Mouse (Mus musculus) myocyte (in vitro differentiated cells): Measurements from ENCODE around the gene Nrp1.

ENCODE experiments used
- CEBPB ChIP-seq: IDR thresholded peaks from 2 replicates; pipeline ENCODE4 v1.6.1; 2011; ENCODE audit warnings: mild to moderate bottlenecking, moderate library complexity; ENCODE audit not compliant: poor library complexity, insufficient read depth, severe bottlenecking
- E2F4 ChIP-seq: IDR thresholded peaks from one replicate; pipeline ENCODE4 v1.6.1; 2011; ENCODE audit warnings: mild to moderate bottlenecking, control low read depth, moderate library complexity; ENCODE audit not compliant: insufficient read depth
- MAX ChIP-seq: IDR thresholded peaks from one replicate; pipeline ENCODE4 v1.6.1; 2011; ENCODE audit warnings: low read depth, mild to moderate bottlenecking, control low read depth
- MYOD1 ChIP-seq, 3 experiments: IDR thresholded peaks; one replicate each; pipeline ENCODE4 v1.6.1; 2011; ENCODE audit warnings: control low read depth in 2 of 3, low read depth in 2 of 3, mild to moderate bottlenecking in 2 of 3, moderate library complexity in 1 of 3; ENCODE audit not compliant: insufficient read length in 2 of 3, control insufficient read depth in 1 of 3
- MYOG ChIP-seq, 3 experiments: IDR thresholded peaks; one replicate each; pipeline ENCODE4 v1.6.1; 2011; ENCODE audit warnings: control low read depth in 2 of 3, low read depth in 2 of 3, mild to moderate bottlenecking in 2 of 3; ENCODE audit not compliant: insufficient read length in 2 of 3, control insufficient read depth in 1 of 3, insufficient read depth in 1 of 3
- POLR2A ChIP-seq: IDR thresholded peaks from one replicate; pipeline ENCODE4 v1.6.1; 2011; ENCODE audit warnings: low read depth, mild to moderate bottlenecking, control low read depth, moderate library complexity; ENCODE audit not compliant: insufficient read length
- POLR2AphosphoS2 ChIP-seq: IDR thresholded peaks from one replicate; pipeline ENCODE4 v1.6.1; 2011; ENCODE audit warnings: low read depth, control low read depth; ENCODE audit not compliant: insufficient read length
- SRF ChIP-seq: IDR thresholded peaks from one replicate; pipeline ENCODE4 v1.6.1; 2011; ENCODE audit warnings: low read depth; ENCODE audit not compliant: control insufficient read depth, insufficient read length
- TCF3 ChIP-seq: IDR thresholded peaks from one replicate; pipeline ENCODE4 v1.6.1; 2011; ENCODE audit warnings: low read depth, control low read depth; ENCODE audit not compliant: insufficient read length
- USF1 ChIP-seq: IDR thresholded peaks from one replicate; pipeline ENCODE4 v1.6.1; 2011; ENCODE audit warnings: low read depth, mild to moderate bottlenecking, control low read depth, moderate library complexity

DNA sequence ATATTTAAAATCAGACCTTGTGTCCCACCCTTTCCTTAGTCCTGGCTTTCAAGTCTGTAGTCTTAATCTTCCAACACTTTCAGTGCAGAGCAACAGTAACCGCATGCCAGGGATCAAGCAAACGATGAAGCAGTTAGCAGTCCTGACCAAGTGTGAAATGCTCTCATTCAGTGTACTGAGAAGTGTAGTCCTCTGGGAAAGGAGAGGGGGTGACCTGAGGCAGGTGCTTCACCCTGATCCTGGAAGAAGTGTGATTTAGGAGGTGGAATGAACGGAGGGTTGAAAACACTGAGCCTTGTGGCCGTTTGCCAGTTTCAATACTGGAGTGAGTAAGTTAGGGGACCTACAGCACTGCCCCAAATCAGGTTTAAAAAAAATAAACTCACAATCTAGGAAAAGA lies 119.6 kb downstream of the Nrp1 start:
- TF ChIP-seq MAX (no peak), MYOG (IDR thresholded peaks at IDR 0.05; ENCODE audit: control insufficient read depth in 1 of 3, insufficient read depth in 1 of 3, insufficient read length in 2 of 3, low read depth in 2 of 3) (no peak), POLR2A (no peak), SRF (no peak), TCF3 (no peak), USF1 (no peak), E2F4 (no peak), CEBPB (no peak), POLR2AphosphoS2 (no peak), MYOD1 (IDR thresholded peaks at IDR 0.05; ENCODE audit: control insufficient read depth in 1 of 3, insufficient read length in 2 of 3, low read depth in 2 of 3) (no peak)
